Mouse (Mus musculus): Measurements from ENCODE around the gene Prcd.
"Not testable (repeated sequence)": the region's sequence is repeated elsewhere in the genome, so short reads cannot be mapped to it uniquely, and the experiment has no call there.

The Prcd gene

DNA sequence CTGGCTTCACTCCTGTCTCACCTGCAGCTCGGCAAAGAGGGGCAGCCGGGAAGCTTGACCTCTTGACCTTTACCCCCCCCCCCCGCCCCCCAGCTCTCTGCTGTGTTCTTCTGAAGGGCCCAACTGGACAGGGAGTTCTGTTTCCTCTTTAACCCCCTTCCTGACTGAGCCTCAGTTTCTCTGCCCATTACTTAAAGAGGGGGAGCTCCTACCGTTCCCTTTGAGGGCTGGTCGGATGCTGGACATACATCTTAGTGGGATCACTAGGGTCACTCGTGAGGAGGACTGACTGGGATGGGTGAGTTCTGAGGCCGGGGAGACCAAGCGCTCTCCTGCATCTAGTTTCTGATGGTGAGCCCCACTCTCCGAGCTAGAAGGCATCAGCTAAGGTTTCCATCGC, at the start of gene Prcd:
Gene Prcd (plus strand): TSS at position 301 of the 400 bp plus-strand sequence.
- DNase-seq (ENCODE audit: low spot score): no peak

DNA sequence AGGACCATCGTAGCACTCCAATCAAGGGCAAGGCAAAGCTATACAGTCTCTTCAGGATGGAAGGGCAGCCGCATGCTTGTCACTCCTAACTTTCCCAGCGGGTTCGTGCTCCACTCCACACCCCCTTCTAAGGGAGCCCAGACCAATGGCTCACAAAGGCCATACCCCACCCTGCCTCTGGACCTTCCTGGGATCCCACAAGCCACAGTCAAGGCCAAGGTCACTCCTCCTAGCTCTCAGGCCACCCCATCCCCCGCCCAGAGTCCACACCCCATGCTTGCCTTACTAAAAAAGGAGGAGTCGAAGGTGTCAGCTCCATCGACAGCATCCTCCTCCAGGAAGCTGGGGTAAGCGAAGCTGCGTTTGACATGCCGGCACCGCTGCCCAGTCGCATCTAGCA, 49.2 kb upstream of the Prcd start:
- peak; percentile 54 for DNase-seq (ENCODE audit: low spot score)

DNA sequence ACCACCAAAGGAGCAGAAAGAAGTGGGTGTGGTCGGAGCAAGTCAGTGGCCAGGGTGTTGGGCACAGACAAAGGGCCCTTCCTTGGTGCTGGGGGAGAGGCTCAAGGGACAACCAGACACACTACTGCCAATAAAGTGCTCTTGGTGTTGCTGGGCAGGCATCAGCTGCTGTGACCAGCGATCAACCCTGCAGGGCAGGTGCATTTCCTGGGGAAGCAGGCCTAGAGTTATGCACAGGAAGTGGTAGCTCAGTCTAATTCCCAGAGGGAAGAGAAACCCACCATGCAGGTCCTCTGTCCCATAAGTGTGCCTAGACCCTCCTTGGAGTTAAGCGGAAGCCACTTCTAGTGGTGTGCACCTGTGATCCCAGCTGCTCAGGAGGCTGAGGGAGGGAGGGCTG, 45.6 kb upstream of the Prcd start:
- DNase-seq (ENCODE audit: low spot score): no peak

GRCm38 (mm10) chr11:116609965-116610630, 43.2 kb upstream of the Prcd start:
- DNase-seq (ENCODE audit: low spot score): no peak

DNA sequence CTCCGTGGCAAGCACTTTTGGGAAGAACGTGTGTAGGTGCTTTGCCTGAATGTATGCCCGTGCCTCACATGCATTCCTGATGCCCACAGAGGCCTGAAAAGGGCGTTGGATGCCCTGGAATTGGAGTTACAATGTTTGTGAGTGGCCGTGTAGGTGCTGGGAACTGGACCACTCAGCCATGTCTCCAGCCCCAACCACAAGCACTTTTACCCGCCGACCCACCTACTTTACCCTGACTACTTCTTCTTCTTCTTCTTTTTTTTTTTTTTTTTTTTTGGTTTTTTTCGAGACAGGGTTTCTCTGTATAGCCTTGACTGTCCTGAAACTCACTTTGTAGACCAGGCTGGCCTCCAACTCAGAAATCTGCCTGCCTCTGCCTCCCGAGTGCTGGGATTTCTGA, 42.2 kb upstream of the Prcd start:
- DNase-seq (ENCODE audit: low spot score): not testable (repeated sequence)

GRCm38 (mm10) chr11:116611883-116612282, 41.5 kb upstream of the Prcd start:
- no peak for DNase-seq (ENCODE audit: low spot score)

- DNase-seq (ENCODE audit: low spot score): no peak
Observed at GRCm38 (mm10) chr11:116612554-116612953, 40.8 kb upstream of the Prcd start.

DNA sequence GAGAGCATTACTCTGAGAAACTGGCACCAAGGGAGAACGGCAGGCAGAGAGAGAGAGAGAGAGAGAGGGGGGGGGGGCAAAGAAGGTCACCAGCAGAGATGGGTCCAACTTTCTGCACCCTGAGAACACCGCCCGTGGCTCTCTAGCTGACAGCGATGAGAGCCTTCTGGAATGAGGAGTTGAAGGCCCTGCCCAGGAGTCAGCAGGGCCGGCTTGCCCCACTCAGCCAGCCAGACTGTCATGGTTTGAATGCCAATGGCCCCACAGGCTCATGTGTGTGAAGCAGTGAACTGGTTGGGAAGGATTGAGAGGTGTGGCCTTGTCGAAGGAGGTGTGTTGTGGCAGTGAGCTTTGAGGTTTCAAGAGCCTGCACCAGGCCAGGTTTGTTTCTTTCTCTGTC, 40.1 kb upstream of the Prcd start:
- no peak for DNase-seq (ENCODE audit: low spot score)

- DNase-seq (ENCODE audit: low spot score): no peak
Observed at GRCm38 (mm10) chr11:116615735-116616437, 37.4 kb upstream of the Prcd start.

- DNase-seq (ENCODE audit: low spot score): no peak
Observed at GRCm38 (mm10) chr11:116616438-116617118, 36.8 kb upstream of the Prcd start.

- DNase-seq (ENCODE audit: low spot score): no peak
Observed at GRCm38 (mm10) chr11:116617641-116618040, 35.7 kb upstream of the Prcd start.

DNA sequence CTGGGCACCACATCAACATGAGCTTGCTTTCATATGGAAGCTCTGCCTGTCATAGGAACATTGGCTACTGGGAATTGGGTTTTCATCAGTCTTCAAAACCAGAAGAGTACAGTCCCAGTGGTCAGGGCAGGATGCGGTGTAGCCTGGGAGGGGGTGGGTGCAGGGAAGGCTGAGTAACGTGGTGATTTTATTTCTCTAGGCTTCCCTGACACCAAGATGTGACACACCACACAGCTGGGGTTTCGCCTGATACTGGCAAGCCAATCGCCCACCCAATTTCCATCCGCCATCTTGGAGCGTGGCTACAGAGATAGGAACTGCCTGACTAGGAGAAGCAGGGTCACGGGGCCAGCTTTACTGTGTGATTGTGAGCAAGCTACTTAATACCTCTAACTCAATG, 34.7 kb upstream of the Prcd start:
- no peak for DNase-seq (ENCODE audit: low spot score)

- no peak for DNase-seq (ENCODE audit: low spot score)
Observed at GRCm38 (mm10) chr11:116619156-116619555, 34.2 kb upstream of the Prcd start.

DNA sequence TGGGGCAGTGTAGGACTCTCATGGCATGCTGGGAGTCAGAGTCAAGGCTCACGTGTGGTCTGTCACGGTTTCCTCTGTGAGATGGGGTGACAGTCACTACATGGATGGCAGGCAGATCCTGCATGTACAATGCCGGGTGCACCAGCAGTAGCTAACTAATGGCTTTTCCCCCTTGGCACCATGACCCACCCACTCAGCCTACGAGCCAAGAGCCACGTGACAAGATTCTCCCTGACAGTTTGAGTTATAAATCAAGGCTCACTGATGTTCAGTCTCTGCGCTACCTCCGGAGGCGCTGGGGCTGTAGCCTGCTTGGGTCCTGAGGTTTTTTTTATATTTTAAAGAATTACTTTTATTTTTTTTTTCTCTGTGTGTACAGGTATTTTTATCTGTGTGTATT, 33.8 kb upstream of the Prcd start:
- no peak for DNase-seq (ENCODE audit: low spot score)

GRCm38 (mm10) chr11:116620073-116620472, 33.3 kb upstream of the Prcd start:
- DNase-seq (ENCODE audit: low spot score): no peak

- DNase-seq (ENCODE audit: low spot score): no peak
Observed at GRCm38 (mm10) chr11:116620559-116621253, 32.6 kb upstream of the Prcd start.

- DNase-seq (ENCODE audit: low spot score): peak; percentile 73
Observed at GRCm38 (mm10) chr11:116621258-116621704, 32.1 kb upstream of the Prcd start.

DNA sequence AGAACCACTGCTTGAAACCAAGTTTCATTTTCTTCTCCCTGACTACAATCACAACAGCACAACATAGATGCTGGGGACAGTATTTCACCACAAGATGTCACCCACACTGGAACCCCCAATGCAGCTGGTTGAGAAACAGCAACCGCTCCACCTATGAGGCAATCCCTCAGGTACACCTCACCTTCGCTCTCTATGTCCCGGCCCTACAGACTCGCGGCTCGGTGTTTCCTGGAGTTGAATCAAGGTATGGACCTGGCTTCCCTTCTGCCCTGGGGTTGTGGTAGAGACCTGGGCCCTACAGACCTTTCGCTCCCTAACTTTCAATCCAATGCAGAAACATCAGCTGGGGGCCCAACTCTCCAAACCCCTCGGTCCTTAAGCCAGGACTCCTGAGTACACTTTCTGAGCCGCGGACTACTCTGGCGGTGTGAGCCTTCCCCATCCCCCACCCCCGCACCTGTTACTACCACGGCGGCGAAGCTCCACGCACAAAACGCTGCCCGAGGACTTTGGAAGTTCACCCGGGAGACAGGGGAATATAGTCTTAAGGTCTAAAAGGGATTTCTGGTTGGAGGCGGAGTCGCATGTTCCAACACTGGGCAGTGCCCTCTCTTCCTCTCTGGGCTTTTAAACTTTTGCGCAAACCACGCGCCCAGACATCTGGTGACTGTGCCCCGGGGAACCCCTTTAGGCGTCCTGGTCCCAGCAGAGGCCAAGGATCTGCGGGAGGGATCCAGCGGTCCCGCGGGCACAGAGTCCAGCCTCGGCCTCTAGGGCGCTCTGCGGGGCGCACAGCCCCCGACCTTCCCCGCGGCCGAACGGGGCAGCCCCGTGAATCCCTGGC, 29.8 kb upstream of the Prcd start:
- DNase-seq (ENCODE audit: low spot score): no peak

GRCm38 (mm10) chr11:116624131-116624832, 29.1 kb upstream of the Prcd start:
- peak; percentile 92 for DNase-seq (ENCODE audit: low spot score)

GRCm38 (mm10) chr11:116625081-116626000, 28.0 kb upstream of the Prcd start:
- DNase-seq (ENCODE audit: low spot score): peak; percentile 85
